Mouse (Mus musculus) naive thymus-derived CD4-positive, alpha-beta T cell, adult 5 months (primary cell): Measurements from ENCODE around the gene Olfr1333. TPM values are rescaled to one million over a fixed set of nuclear protein-coding genes. Genes with fewer than 3 reads are reported as not detected.

Source experiments
- polyA plus RNA-seq: library from polyadenylated mRNA; unstranded; fragments of 100-300 nt; shearing (Covaris generic); gene quantifications from one replicate; pipeline ENCODE4 v1.2.1, GENCODE M21; 2017

Gene Olfr1333
- not detected for polyA plus RNA-seq

DNA sequence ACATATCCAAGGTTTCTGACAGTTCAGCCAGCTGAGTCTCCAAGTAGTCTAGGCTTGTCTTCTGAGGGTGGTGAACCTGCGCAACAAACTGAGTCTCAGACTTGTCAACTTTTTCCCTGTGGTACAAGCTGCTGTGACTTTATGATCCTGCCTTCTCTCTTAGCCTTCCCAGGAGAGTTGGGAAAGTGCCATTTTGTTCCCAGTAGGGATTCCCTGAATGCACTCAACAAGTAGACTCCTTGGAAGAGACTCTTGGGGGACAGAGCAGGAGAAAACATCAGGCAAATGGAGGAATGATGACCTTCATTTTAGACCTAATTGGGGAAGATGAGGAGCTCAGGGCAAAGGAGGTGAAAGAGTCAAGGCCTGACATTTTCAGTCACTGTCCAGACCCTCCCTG, at the start of gene Olfr1333:
Gene Olfr1333 (minus strand): TSS at position 101 of the 400 bp plus-strand sequence.

DNA sequence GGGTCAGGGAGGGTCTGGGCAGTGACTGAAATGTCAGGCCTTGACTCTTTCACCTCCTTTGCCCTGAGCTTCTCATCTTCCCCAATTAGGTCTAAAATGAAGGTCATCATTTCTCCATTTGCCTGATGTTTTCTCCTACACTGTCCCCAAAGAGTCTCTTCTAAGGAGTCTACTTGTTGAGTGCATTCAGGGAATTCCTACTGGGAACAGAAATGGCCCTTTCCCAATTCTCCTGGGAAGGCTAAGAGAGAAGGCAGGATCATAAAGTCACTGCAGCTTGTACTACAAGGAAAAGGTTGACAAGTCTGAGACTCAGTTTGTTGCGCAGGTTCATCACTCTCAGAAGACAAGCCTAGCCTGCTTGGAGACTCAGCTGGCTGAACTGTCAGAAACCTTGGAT, 28.3 kb upstream of the Olfr1333 start, which contains the start of gene Olfr1331:
Gene Olfr1331 (plus strand): TSS at position 301 of the 400 bp plus-strand sequence.

DNA sequence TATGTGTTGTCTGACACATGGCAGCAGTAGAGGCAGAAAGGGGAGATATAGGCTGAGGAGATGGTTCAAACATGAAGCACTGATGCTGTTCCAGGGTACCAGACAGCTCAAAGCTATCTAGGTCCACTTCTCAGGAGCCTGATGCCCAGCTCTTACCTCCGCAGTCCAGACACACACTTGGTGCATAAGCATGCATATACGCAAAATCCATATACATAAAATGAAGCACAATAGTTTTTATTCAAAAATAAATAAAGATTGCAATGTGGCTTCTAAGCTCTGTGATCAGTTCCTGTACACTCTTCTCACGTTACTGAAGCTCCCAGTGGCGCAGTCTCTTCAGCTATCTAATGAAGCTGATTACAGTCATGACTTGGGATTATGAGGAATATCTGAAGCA, 26.2 kb downstream of the Olfr1333 start, which contains the start of gene Olfr1335:
Gene Olfr1335 (minus strand): TSS at position 101 of the 400 bp plus-strand sequence.

DNA sequence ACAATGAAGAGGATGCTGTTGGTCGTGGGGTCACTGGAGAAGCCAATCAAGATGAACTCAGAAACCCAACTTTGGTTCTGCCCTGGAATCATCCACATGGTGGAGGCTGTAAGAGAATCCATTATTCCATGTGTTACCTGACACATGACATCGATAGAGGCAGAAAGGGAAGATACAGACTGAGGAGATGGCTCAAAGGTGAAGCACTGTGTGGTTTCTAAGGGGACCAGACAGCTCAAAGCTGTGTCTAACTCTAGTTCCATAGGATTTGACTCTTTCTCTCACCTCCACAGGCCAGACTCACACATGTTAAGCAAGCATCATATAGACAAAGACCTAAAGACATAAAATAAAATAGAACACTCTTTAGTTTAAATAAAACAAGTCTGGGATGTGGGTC, 53.6 kb downstream of the Olfr1333 start, which contains the start of gene Olfr1337:
Gene Olfr1337 (minus strand): TSS at position 101 of the 400 bp plus-strand sequence.

Other genes with a start within 250 kb of the Olfr1333 start
- not detected for gene Cfap57, start 215.5 kb downstream of the Olfr1333 start, polyA plus RNA-seq
- gene Ebna1bp2, start 215.5 kb downstream of the Olfr1333 start, polyA plus RNA-seq: 125 TPM
- gene Olfr62, start 177.3 kb downstream of the Olfr1333 start, polyA plus RNA-seq: not detected
- gene Olfr1342, start 143.5 kb downstream of the Olfr1333 start, polyA plus RNA-seq: not detected
- gene Olfr1341, start 132.8 kb downstream of the Olfr1333 start, polyA plus RNA-seq: 0.12 TPM
- not detected for gene Olfr1340, start 116.1 kb downstream of the Olfr1333 start, polyA plus RNA-seq
- not detected for gene Olfr1339, start 104.1 kb downstream of the Olfr1333 start, polyA plus RNA-seq
- not detected for gene Olfr1338, start 77.5 kb downstream of the Olfr1333 start, polyA plus RNA-seq
- not detected for gene Olfr1337, start 53.7 kb downstream of the Olfr1333 start, polyA plus RNA-seq
- gene Olfr1335, start 26.3 kb downstream of the Olfr1333 start, polyA plus RNA-seq: not detected
- not detected for gene Olfr1331, start 28.4 kb upstream of the Olfr1333 start, polyA plus RNA-seq
- 0.06 TPM for gene Olfr1330, start 52.3 kb upstream of the Olfr1333 start, polyA plus RNA-seq
- not detected for gene Olfr1329, start 81.2 kb upstream of the Olfr1333 start, polyA plus RNA-seq
- gene Olfr1328, start 102.3 kb upstream of the Olfr1333 start, polyA plus RNA-seq: not detected
- not detected for gene Lao1, start 125.3 kb upstream of the Olfr1333 start, polyA plus RNA-seq